Mouse (Mus musculus) intestine, embryonic 14.5 days (tissue): ENCODE measurements around the gene Lin7c. TPM values are rescaled to one million over a fixed set of nuclear protein-coding genes. Genes with fewer than 3 reads are reported as not detected.

Experiments
- ATAC-seq: fragments of 200-750 bp; cut with Nextera tagmentation; replicated peaks from 2 replicates; pipeline ENCODE4 v1.8.0; 2017; ENCODE audit warnings: low read depth, moderate number of reproducible peaks, moderate TSS enrichment, moderate library complexity; ENCODE audit not compliant: low FRiP score, low TSS enrichment
- DNase-seq: peaks from one replicate; pipeline ENCODE4 v3.0.0-alpha.2; 2018; ENCODE audit warnings: low spot score
- H3K27ac ChIP-seq: fragments of 300-500 bp; sonication (generic); 2 replicates; pipeline ENCODE4 v1.5.1; 2014; ENCODE audit warnings: low read depth, mild to moderate bottlenecking, control low read depth
- H3K27me3 ChIP-seq: fragments of 300-500 bp; sonication (generic); replicated peaks from 2 replicates; pipeline ENCODE4 v1.6.1; 2014; ENCODE audit warnings: low read length, control low read depth; ENCODE audit not compliant: control insufficient read depth, insufficient read depth
- H3K36me3 ChIP-seq: fragments of 300-500 bp; sonication (generic); 2 replicates; pipeline ENCODE4 v1.6.1; 2014; ENCODE audit warnings: low read length, control low read depth; ENCODE audit not compliant: control insufficient read depth, insufficient read depth
- H3K4me1 ChIP-seq: fragments of 300-500 bp; sonication (generic); replicated peaks from 2 replicates; pipeline ENCODE4 v1.6.1; 2014; ENCODE audit warnings: low read length, control low read depth, mixed read lengths; ENCODE audit not compliant: control insufficient read depth, insufficient read depth
- H3K4me2 ChIP-seq: fragments of 300-500 bp; sonication (generic); 2 replicates; pipeline ENCODE4 v1.6.1; 2014; ENCODE audit warnings: low read length
- H3K4me3 ChIP-seq: fragments of 300-500 bp; sonication (generic); 2 replicates; pipeline ENCODE4 v1.5.1; 2014; ENCODE audit warnings: low read depth, low read length, control low read depth, mixed read lengths
- H3K9ac ChIP-seq: fragments of 300-500 bp; sonication (generic); 2 replicates; pipeline ENCODE4 v1.6.1; 2014; ENCODE audit warnings: mild to moderate bottlenecking, low read length
- H3K9me3 ChIP-seq: fragments of 300-500 bp; sonication (generic); 2 replicates; pipeline ENCODE4 v1.6.1; 2016; ENCODE audit warnings: low read length, control low read depth; ENCODE audit not compliant: control insufficient read depth
- WGBS: fragments of 180-500 bp; shearing (Covaris S2); extraction: QIAGEN DNeasy Blood & Tissue Kit; methylation state at CpG from one replicate; pipeline ENCODE4 v1.1.7; 2014; 5-methylcytosine and 5-hydroxymethylcytosine counted together
- polyA plus RNA-seq: library from polyadenylated mRNA; unstranded; fragments of >200 nt; fragmentation: Nextera tagmentation; extraction: Ambion mirVana; gene quantifications from 2 replicates; pipeline ENCODE4 v1.2.1, GENCODE M21; 2014

The Lin7c gene
- polyA plus RNA-seq, 1 experiment from 2014 or later: 69.2 TPM

GRCm38 (mm10) chr2:109881625-109882024 lies 9.0 kb upstream of the Lin7c start:
- no peak overlapping the region for H3K9ac ChIP-seq
- no peaks in the 10 kb centered on the region for H3K36me3 ChIP-seq
- H3K27ac ChIP-seq: no peak overlapping the region
- DNase-seq (no peak), ATAC-seq (no peak)
- no peaks in the 10 kb centered on the region for H3K4me1 ChIP-seq
- H3K27me3 ChIP-seq: no peaks in the 10 kb centered on the region
- no peaks in the 10 kb centered on the region for H3K9me3 ChIP-seq
- WGBS: 53% methylated on average over 1 of the region's 1 CpGs
- no peak overlapping the region for H3K4me3 ChIP-seq
- H3K4me2 ChIP-seq: no peak overlapping the region

GRCm38 (mm10) chr2:109884106-109884505 lies 6.5 kb upstream of the Lin7c start:
- H3K4me3 ChIP-seq: no peak overlapping the region
- H3K4me1 ChIP-seq: no peaks in the 10 kb centered on the region
- no peaks in the 10 kb centered on the region for H3K36me3 ChIP-seq
- WGBS: 77% methylated on average over 4 of the region's 4 CpGs
- no peak overlapping the region for H3K4me2 ChIP-seq
- DNase-seq (no peak), ATAC-seq (no peak)
- H3K27ac ChIP-seq: no peak overlapping the region
- no peak overlapping the region for H3K9ac ChIP-seq
- H3K27me3 ChIP-seq: no peaks in the 10 kb centered on the region
- H3K9me3 ChIP-seq: no peaks in the 10 kb centered on the region

GRCm38 (mm10) chr2:109884507-109884906 lies 6.1 kb upstream of the Lin7c start:
- H3K27me3 ChIP-seq: no peaks in the 10 kb centered on the region
- no peaks in the 10 kb centered on the region for H3K9me3 ChIP-seq
- WGBS: 66% methylated on average over 4 of the region's 4 CpGs
- H3K4me3 ChIP-seq: no peak overlapping the region
- no peak overlapping the region for H3K4me2 ChIP-seq
- H3K9ac ChIP-seq: no peak overlapping the region
- ATAC-seq: no peak
- no peak overlapping the region for H3K27ac ChIP-seq
- H3K36me3 ChIP-seq: no peaks in the 10 kb centered on the region
- no peaks in the 10 kb centered on the region for H3K4me1 ChIP-seq
- no peak for DNase-seq

- peak overlapping the region; percentile 94 for H3K9ac ChIP-seq
- H3K36me3 ChIP-seq: peaks cover 9% of the 10 kb centered on the region
- peaks cover 11% of the 10 kb centered on the region for H3K4me1 ChIP-seq
- DNase-seq: no peak
- peak overlapping the region; percentile 98 for H3K4me3 ChIP-seq
- 35% methylated on average over 4 of the region's 4 CpGs for WGBS
- H3K4me2 ChIP-seq: peak overlapping the region; percentile 54
- H3K9me3 ChIP-seq: 0 out of 2 replicates have a peak, but pooled peaks cover 5% of the 10 kb centered on the region
- no peaks in the 10 kb centered on the region for H3K27me3 ChIP-seq
- H3K27ac ChIP-seq: peak overlapping the region; percentile 84; the same call in 1 of the 2 replicates
- no peak; the same call in 1 of the 2 replicates for ATAC-seq
Measured at GRCm38 (mm10) chr2:109890068-109890467, 585 bp upstream of the Lin7c start.

- DNase-seq: no peak
- ATAC-seq: peak; percentile 84
- Histone ChIP-seq H3K9ac (peak overlapping the region; percentile 94), H3K27me3 (no peaks in the 10 kb centered on the region), H3K4me1 (peaks cover 11% of the 10 kb centered on the region), H3K4me2 (peak overlapping the region; percentile 92), H3K9me3 (0 out of 2 replicates have a peak, but pooled peaks cover 5% of the 10 kb centered on the region), H3K27ac (peak overlapping the region; percentile 84), H3K4me3 (peak overlapping the region; percentile 98), H3K36me3 (peaks cover 19% of the 10 kb centered on the region)
- WGBS: under 1% methylated on average over 34 of the region's 34 CpGs
Measured at GRCm38 (mm10) chr2:109891031-109891430, 378 bp downstream of the Lin7c start.

- WGBS: 30% methylated on average over 4 of the region's 4 CpGs
- H3K9ac ChIP-seq: peak overlapping the region; percentile 94
- peaks cover 23% of the 10 kb centered on the region for H3K36me3 ChIP-seq
- H3K9me3 ChIP-seq: 0 out of 2 replicates have a peak, but pooled peaks cover 5% of the 10 kb centered on the region
- H3K27ac ChIP-seq: peak overlapping the region; percentile 84
- H3K4me1 ChIP-seq: peaks cover 11% of the 10 kb centered on the region
- DNase-seq (no peak), ATAC-seq (no peak)
- H3K4me3 ChIP-seq: peak overlapping the region; percentile 98
- no peaks in the 10 kb centered on the region for H3K27me3 ChIP-seq
- peak overlapping the region; percentile 92 for H3K4me2 ChIP-seq
Measured at GRCm38 (mm10) chr2:109891471-109891870, 818 bp downstream of the Lin7c start.

GRCm38 (mm10) chr2:109896311-109896710 lies 5.7 kb downstream of the Lin7c start:
- ATAC-seq (no peak), DNase-seq (no peak)
- Histone ChIP-seq H3K9me3 (no peaks in the 10 kb centered on the region), H3K4me1 (peaks cover 11% of the 10 kb centered on the region), H3K4me2 (no peak overlapping the region), H3K9ac (no peak overlapping the region), H3K27ac (no peak overlapping the region), H3K4me3 (no peak overlapping the region), H3K36me3 (peaks cover 62% of the 10 kb centered on the region), H3K27me3 (no peaks in the 10 kb centered on the region)
- WGBS: 86% methylated on average over 7 of the region's 7 CpGs

- no peak; the same call in 1 of the 2 replicates for ATAC-seq
- H3K9ac ChIP-seq: no peak overlapping the region
- no peak overlapping the region for H3K27ac ChIP-seq
- no peaks in the 10 kb centered on the region for H3K9me3 ChIP-seq
- H3K36me3 ChIP-seq: peaks cover 34% of the 10 kb centered on the region
- H3K27me3 ChIP-seq: no peaks in the 10 kb centered on the region
- no peak for DNase-seq
- 71% methylated on average over 7 of the region's 7 CpGs for WGBS
- H3K4me2 ChIP-seq: no peak overlapping the region
- no peaks in the 10 kb centered on the region for H3K4me1 ChIP-seq
- no peak overlapping the region for H3K4me3 ChIP-seq
Measured at GRCm38 (mm10) chr2:109902869-109903268, 12.2 kb downstream of the Lin7c start.

- Histone ChIP-seq H3K9ac (no peak overlapping the region), H3K4me3 (no peak overlapping the region), H3K27me3 (no peaks in the 10 kb centered on the region), H3K4me2 (no peak overlapping the region), H3K9me3 (no peaks in the 10 kb centered on the region), H3K36me3 (peaks cover 21% of the 10 kb centered on the region), H3K4me1 (no peaks in the 10 kb centered on the region), H3K27ac (no peak overlapping the region)
- no peak; the same call in 1 of the 2 replicates for ATAC-seq
- DNase-seq: peak; percentile 90
- WGBS: 1% methylated on average over 7 of the region's 7 CpGs
Measured at GRCm38 (mm10) chr2:109904171-109904821, 13.6 kb downstream of the Lin7c start.
